Mouse (Mus musculus) retina, postnatal 1 day (tissue): ENCODE data around the gene Lyz2.
"Not testable (repeated sequence)": the region's sequence is repeated elsewhere in the genome, so short reads cannot be mapped to it uniquely, and the experiment has no call there.

ENCODE experiments used
- DNase-seq: peaks from one replicate; pipeline ENCODE4 v3.0.0-alpha.2; 2012

Lyz2 gene

GRCm38 (mm10) chr10:117284578-117285520 is 2.7 kb upstream of the Lyz2 start:
- no peak for DNase-seq

DNA sequence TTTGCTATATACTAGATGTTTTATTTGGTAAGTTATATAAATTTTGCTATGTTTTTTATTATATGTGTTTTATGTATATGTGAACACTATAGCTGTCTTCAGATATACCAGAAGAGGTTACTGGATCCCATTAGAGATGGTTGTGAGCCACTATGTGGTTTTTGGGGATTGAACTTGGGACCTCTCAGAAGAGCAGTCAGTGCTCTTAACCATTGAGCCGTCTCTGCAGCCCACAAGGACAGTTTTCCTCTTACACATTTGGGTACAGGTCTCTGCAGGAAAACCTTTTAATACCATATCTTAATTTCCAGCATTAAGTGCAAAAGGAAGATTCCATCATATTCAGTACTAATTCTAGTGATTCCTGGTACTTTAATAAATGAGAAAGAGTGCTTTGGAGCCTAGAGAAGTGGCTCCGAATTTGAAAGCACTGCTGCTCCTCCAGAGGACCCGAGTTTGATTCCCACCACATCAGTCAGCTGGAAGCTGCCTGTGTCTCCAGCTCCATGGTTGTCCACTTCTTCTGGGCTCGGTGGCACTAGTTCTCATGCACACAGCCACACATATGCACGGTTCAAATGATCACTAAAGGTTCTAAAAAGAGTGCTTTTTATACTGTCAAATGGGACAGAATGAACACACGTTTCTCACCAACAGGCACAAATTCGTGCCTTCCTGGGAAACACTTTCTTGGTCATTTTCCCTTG is 1.9 kb upstream of the Lyz2 start:
- DNase-seq, result no peak

DNA sequence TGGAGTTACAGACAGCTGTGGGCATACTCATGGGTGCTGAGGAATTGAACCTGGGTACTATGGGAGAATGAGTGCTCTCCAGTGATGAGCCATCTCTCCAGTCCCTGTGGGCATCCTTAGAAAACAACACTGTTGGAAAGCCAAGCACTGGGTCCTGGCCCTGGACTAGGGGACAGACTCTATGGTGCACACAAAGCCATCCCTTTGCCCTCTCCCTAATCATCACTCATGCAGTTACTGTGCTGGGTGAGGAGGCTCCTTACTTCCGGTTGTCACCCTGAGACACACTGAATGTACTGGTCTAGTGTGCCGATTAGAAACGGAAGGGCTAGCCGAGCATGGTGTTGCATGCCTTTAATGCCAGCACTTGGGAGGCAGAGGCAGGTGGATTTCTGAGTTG is 1.1 kb upstream of the Lyz2 start:
- not testable (repeated sequence) for DNase-seq

DNA sequence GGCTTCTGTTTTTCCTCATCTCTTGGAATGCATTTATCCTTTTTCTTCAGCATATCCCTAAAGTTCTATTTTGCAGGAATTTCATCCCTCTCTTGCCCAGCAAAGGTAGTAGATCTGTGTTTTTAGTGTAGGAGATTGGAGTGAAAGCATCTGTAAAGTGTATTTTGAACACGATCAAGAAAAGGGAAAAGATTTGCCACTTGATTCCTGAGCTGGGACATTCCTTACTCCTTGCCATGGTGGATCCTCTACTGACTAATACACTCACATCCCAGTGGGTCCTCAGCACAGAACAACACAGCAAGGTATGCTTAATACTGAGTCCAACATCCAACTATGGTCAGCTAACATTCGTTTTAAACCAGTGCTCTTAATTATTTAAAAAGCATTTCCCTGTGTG is 430 bp upstream of the Lyz2 start:
- no peak for DNase-seq

DNA sequence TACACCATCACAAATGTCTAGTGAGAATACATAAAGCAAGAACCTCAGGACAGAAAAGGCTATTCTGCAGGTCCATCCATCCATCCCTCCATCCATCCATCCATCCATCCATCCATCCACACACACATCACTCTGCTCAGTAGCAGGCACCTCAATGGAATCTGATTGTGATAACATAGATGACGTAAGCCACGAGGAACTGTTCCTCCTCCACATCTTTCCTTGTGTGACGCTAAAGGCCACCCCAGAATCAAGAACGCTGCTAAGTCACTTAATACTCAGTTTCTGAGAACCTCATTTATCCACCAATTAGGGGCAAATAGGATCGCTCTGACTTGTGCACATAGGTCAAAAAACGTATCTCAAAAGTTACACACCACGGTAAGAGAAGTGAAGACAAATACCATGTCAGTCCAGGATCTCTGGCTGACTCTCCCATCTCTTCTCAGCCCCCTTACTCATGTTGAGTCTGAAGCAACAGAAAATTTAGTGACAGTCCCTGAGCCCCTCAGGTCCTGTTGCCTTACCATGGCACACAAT is 670 bp downstream of the Lyz2 start:
- DNase-seq, result no peak

DNA sequence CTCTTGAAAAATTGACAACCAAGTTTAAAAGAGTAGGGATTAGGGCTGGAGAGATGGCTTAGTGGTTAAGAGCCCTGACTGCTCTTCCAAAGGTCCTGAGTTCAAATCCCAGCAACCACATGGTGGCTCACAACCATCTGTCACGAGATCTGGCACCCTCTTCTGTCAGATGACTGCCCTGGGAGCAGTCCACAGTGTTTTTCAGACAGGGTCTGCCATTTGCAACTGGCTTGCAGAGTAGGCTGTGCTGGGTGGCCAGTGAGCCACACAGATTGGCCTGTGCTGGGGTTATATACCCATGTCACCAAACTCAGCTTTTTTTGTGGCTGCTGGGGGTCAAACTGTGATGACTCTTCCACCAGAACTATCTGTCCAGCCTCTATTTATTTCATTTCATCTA is 2.1 kb downstream of the Lyz2 start:
- DNase-seq, result no peak

DNA sequence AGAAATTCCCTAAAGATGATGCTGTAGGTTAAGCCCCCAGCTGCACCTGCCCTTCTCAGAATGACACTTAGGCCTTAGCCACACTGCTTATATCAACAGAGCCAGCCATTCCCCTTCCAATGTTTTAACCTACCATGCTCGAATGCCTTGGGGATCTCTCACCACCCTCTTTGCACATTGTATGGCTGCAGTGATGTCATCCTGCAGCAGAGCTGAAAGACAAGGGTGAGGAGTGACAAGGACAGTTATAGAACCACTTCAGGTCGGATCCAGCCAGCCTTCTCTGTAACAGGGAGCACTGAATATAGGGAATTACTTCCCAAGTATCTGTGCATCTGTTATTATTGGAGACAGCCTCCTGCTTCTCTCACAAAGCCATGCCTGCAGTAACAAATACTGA is 3.6 kb downstream of the Lyz2 start:
- not testable (repeated sequence) for DNase-seq

GRCm38 (mm10) chr10:117277779-117278178 is 4.3 kb downstream of the Lyz2 start:
- not testable (repeated sequence) for DNase-seq

GRCm38 (mm10) chr10:117275681-117276369 is 6.3 kb downstream of the Lyz2 start:
- DNase-seq, result no peak

GRCm38 (mm10) chr10:117274645-117275044 is 7.5 kb downstream of the Lyz2 start:
- not testable (repeated sequence) for DNase-seq

DNA sequence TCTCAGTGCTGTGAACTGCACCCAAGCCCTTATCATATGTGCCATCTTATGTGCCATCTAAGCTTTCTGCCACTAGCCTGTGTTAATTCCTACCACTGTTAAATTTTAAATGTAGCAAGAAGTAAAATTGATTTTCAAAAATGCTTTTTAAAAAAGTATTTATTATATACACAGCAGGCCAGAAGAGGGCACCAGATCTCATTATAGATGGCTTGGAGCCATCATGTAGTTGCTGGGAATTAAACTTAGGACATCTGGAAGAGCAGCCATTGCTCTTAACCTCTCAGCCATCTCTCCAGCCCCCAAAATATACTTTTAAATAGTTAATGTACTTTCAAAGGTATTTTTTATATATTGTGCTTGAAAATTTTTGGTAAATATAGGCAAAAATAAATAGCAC is 10.1 kb downstream of the Lyz2 start:
- DNase-seq, result no peak

DNA sequence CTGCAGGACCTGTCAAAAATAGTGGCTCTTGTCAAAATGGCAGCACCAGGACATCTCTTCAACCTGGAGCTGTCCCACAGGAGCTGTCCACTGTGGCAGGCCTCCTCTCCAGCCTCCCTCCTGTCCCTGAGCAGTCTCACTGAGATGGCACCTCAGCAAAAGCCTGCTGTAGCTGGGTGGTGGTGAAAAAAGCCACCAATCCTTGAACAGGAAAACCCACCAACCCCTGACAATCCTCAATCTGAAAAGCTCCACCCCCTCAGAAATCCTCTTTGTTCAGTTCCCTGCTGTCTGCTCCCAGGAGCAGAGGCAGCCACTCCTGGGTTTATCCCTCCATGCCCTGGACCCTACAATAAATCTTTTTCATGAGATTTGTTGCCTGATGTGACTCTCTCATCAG is 22.3 kb downstream of the Lyz2 start:
- DNase-seq, result peak; percentile 47

DNA sequence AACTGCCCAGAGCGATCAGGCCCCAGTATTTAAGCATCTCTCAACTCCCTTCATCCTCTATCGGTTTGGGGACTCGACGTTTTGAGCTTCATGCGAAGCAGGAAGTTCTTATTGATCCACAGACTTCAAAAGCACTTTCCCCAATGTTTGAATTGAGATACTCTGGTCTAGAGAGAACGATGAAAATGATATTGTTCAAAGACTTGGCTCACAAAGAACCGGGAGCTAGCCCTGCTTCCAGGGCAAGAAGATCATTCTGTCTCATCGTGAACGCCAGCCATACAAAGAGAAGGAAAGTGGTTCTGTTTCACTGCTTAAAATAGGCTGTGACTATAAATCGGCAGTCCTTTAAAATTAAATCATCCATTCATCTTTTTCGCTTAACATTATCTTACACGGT is 43.5 kb downstream of the Lyz2 start, which contains the start of gene 9530003J23Rik:
TSS of gene 9530003J23Rik (minus strand) at position 101 of the 400 bp plus-strand sequence.
- DNase-seq, result no peak

- DNase-seq, result no peak
Observed at GRCm38 (mm10) chr10:117235866-117236265, 46.3 kb downstream of the Lyz2 start.

GRCm38 (mm10) chr10:117234825-117235224 is 47.3 kb downstream of the Lyz2 start:
- DNase-seq, result no peak

- DNase-seq, result peak; percentile 48
Observed at GRCm38 (mm10) chr10:117229826-117230225, 52.3 kb downstream of the Lyz2 start.
